Mouse (Mus musculus): ENCODE results near the gene Nudt8.

- TF ChIP-seq CTCF (IDR thresholded peaks at IDR 0.05; ENCODE audit: low read depth) (peak; percentile 94), EP300 (IDR thresholded peaks at IDR 0.05; ENCODE audit: low read depth) (no peak)
Measured at GRCm38 (mm10) chr19:4047859-4048258, 47.5 kb downstream of the Nudt8 start.

Measured in liver, postnatal 0 days (tissue).